Mouse (Mus musculus) testis, adult 2 months (tissue): ENCODE measurements around the gene Hist1h1t.
"Not testable (repeated sequence)": the region's sequence is repeated elsewhere in the genome, so short reads cannot be mapped to it uniquely, and the experiment has no call there.

Source experiments
- CTCF ChIP-seq: fragments of 200-500 bp; IDR thresholded peaks from 2 replicates; pipeline ENCODE4 v1.5.1; 2012; ENCODE audit warnings: low read depth, mild to moderate bottlenecking, inconsistent platforms, low read length, moderate library complexity; ENCODE audit not compliant: control insufficient read depth, insufficient read depth, insufficient replicate concordance
- POLR2A ChIP-seq: fragments of 200-500 bp; IDR thresholded peaks from 2 replicates; pipeline ENCODE4 v1.6.1; 2012; ENCODE audit warnings: low read depth, mild to moderate bottlenecking, inconsistent platforms, low read length, moderate library complexity; ENCODE audit not compliant: control insufficient read depth

- TF ChIP-seq POLR2A, CTCF: not testable (repeated sequence)
Observed at GRCm38 (mm10) chr13:23717593-23718245, 22.1 kb downstream of the Hist1h1t start.
